Mouse (Mus musculus): ENCODE measurements around the gene Angpt4. TPM values are rescaled to one million over a fixed set of nuclear protein-coding genes. Genes with fewer than 3 reads are reported as not detected.

Angpt4 gene
- under 1 TPM in 1 of 2 experiments, not detected in 1; 0.10 TPM for total RNA-seq (2021)
- long read RNA-seq, experiment 1, partial matches to known transcripts, result 1 of 2 reads
- long read RNA-seq, experiment 1, other reads (novel, unspliced or antisense), result 1 of 2 reads
- long read RNA-seq, experiment 2, result 0 reads

DNA sequence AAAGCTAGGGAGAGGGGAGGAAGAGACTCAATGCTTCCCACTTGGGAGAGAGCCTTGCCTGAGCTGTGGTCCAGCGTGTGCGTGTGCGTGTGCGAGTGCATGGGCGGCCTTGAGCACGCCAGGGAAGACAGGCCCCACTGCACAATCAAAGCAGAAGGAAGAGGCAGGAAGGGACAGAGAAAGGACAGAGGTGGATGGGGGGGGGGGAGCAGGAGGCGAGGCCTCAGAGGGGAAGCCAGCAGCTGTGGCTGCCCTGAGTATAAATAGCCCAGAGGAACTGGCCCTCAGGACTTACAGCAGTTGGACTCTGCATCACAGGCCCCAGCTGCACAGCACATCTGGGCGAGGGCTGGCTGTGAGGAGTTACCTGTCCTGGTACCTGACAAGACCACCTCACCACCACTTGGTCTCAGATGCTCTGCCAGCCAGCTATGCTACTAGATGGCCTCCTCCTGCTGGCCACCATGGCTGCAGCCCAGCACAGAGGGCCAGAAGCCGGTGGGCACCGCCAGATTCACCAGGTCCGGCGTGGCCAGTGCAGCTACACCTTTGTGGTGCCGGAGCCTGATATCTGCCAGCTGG lies at the start of gene Angpt4:
TSS of gene Angpt4 (plus strand) at position 292 of the 582 bp plus-strand sequence.
- intact Hi-C loops (cut with DNase I), result no loop called here
- peak in 1 of 2 experiments; percentile 7 for DNase-seq

DNA sequence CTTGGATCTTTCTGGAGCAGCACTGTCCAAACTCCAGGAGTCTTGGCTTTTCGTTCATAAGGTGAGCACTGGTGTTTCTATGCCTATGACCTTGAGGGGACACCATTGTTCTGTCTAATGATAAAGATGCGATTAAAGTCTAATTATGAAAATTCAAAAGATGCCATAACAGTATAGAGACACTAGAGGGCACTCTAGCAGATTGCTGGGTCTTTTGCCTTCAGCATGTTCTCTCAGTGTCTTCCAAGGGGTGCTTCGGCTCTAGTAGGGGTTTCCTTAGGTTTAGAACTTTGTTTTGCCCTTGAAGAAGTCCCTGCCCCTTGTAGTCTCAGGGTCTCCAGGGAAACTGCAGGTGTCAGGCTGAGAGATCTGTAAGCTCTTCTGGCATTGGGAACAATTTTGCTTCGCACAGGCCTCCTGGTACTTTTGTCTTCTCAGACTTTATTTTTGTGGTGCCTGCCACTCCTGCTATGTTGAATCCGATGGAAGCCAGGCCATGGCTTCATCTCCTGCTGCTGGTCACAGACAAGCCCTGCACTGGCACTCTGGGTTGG lies 48.7 kb upstream of the Angpt4 start:
- intact Hi-C loops (cut with DNase I), result loop anchor here (10.0 kb wide), 1 partner anchor 368 kb away; the partner anchor contains the start of gene Nsfl1c
- no peak for DNase-seq

DNA sequence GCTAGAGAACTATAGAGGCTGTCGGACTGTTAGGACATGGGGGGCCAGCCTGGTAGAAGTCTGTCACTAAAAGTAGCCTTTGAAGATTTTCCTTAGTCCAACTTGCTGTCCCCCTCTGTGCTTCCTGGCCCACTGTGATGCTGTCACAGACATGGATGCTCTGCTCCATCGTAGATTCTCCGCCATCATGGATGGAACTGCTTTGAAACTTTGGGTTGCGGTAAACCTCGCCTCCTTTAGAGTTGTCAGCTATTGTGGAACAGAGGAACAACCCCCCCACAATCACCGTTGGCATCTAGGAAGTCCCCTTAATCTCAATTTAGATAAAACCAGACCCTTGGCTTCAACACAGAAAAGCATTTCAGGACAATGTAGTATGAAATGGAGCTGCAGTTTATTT lies 46.1 kb upstream of the Angpt4 start:
- DNase-seq, result no peak
- intact Hi-C loops (cut with DNase I), result loop anchor here (10.0 kb wide), 1 partner anchor 370 kb away; the partner anchor contains the start of gene Nsfl1c

DNA sequence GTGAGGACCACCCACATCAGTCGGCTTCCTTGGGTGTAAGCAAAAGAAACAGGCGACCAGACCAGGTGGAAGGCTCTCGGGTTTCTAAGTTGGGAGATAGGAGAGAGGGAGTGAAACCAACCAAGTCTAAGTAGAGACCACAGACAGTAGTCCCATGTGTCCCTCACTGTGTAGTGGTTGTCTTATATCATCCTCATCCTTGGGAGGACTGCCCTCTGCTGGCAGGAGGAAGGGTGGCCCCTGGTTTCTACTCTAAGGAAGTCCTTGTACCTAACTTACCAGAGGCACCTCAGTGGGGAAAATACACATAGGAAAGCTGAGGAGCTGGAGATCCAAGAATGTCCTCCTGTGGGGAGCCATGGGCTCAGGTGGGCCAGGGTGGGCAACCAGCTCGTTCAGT lies 44.5 kb upstream of the Angpt4 start:
- intact Hi-C loops (cut with DNase I), result loop anchor here (1.0 to 10.0 kb wide), 2 partner anchors 118 to 372 kb away; partner anchors contain the start of gene Nsfl1c
- DNase-seq, result peak; percentile 33 to 59

DNA sequence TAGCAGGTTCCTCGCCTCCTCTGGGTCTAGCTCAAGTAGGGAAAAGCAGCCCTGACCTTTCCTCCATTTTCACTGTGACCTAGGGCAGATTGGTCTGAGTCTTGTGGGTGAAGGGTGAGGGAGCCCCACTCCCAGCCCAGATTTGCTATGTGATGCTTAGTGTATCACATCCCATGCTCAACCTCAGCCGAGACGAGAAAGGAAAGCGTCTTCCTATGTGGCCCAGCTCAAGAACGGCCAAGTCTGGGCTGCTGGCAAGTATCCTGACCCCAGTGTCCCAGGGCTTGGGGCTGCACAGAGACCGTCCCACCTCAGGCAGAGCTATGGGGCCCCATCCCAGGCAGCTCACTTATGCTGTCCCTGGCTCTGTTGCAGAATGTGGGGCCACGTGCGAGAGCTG lies 42.8 kb upstream of the Angpt4 start:
- no peak for DNase-seq
- intact Hi-C loops (cut with DNase I), result loop anchor here (10.0 kb wide), 1 partner anchor 373 kb away; the partner anchor contains the start of gene Nsfl1c

DNA sequence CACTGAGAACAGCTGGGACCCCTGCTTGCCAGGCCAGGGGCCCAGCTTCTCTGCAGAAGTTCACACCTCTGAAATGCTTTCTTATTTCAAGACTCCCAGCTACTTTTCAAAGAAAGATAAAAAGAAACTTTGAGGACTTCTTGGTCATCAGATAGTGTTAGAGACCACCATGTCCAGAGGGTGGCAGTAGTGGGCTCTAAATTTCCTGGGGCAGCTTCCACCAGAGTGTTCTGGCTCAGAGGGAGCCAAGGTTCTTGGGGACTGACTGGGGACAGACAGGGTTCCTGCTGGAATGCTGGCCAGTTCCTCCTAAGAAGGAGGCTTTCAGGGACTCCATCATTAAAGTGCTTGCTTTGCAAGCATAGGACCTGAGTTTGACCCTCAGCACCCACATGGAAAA lies 36.5 kb upstream of the Angpt4 start:
- peak; percentile 37 to 57 for DNase-seq
- intact Hi-C loops (cut with DNase I), result no loop called here

DNA sequence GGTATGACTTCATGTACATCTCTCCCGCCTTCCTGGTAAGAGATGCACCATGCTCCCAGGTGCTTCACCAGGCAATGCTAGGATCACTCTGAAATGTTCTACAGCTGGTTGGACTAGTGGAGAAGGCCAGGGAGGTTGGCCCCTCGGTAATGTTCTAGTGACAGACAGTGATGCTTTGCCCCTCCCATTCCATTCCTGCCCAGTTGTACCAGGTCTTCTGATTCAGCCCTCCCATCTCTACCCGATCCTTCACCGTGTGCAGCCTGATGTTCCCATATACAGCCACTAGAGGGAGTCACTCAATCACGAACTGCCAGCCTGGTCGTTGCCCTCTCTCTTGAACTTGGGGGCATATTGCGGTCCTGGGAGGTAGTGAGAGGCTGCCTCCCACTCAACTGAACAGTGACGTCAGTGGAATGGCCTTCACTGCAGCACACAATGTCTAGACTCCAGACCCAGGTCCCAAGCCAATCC lies 35.0 kb upstream of the Angpt4 start:
- peak; percentile 44 to 68 for DNase-seq
- intact Hi-C loops (cut with DNase I), result loop anchor here (1.0 to 2.0 kb wide), 2 partner anchors 55 to 118 kb away; no protein-coding TSS in a partner anchor

DNA sequence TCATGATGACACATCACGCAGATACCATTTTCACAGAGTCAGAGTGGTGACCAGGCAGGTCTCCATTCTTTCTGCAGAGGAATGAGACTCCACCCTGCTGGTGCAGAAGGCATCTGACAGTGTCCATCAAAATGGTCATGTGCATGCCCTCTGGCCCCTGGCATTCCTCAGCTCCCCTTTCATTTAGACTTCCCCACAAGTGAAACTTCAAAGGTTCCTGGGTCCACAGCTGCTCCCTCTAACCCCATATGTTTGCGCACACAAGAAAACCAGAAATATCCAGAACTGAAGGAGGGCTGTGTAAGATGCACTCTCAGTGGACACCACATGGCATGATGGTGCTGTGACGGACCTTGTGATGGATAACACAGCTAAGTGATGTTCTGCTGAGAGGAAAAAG lies 32.4 kb upstream of the Angpt4 start:
- intact Hi-C loops (cut with DNase I), result no loop called here
- DNase-seq, result no peak

DNA sequence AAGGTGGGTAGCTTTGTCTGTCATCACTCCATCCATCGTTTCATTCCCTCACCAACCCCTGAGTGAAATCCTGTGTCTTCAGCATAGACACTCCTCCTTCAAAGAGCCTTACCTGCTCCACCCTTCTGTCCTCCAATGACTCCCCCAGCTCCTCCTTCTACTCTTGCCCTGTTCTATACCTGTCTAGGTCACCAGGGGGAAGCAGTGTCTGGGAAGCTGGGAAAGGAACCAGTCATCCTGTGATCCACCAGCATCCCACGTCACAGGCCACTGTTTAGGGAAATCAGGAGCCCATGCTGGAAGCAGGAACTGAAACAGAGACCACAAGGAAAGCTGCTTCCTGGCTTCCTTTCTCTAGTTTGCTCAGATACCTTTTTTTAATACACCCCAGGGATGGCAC lies 31.2 kb upstream of the Angpt4 start:
- DNase-seq, result no peak
- intact Hi-C loops (cut with DNase I), result no loop called here

DNA sequence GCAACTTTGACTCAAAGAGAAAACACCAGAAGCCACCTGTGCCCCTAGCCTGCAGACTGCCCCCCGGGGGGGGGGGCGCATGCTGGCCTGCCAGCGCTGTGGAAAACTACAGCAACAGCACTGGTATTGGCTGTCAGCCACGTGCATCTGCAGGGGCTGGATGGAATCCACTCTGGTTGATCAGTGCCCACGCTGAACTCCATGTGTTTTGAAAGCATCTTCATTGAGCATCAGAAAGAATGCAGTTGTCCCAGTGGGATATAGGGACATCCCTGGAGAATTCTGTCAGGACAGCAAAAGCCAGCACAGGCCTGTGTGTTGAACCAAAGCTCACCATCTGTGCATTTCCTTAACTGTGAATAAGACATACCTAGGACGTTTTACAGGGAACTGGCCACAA lies 20.0 kb upstream of the Angpt4 start:
- intact Hi-C loops (cut with DNase I), result no loop called here
- DNase-seq, result no peak

DNA sequence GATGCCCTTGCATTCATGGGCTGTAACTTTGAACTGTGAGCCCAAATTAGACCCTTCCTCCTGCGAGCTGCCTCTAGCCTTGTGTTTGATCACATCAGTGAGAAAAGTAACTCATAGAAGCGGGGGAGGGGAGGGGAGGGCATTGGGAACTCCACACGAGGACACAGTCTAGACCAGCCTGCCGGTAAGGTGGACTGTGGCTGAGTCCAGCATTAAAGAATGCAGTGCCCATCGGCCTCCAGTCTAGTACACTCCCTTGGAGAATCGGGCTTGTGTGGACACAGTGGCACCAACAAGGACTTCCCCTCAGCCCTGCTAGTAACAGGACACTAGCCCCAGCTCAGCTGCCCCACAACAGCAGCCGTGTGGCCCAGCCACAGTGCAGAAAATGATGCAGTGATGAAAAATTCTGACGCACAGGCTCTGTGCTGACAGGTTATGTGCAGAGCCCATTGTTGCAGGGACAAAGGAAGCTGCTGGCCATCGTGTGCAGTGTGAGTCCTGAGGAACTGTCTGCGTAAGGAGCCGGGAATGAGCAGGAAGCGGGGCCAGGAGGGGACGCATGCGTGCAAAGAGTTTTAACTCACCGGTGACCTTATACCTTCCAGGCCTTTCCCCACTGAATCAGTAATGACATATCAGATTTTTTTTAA lies 17.8 kb upstream of the Angpt4 start:
- DNase-seq, result no peak

DNA sequence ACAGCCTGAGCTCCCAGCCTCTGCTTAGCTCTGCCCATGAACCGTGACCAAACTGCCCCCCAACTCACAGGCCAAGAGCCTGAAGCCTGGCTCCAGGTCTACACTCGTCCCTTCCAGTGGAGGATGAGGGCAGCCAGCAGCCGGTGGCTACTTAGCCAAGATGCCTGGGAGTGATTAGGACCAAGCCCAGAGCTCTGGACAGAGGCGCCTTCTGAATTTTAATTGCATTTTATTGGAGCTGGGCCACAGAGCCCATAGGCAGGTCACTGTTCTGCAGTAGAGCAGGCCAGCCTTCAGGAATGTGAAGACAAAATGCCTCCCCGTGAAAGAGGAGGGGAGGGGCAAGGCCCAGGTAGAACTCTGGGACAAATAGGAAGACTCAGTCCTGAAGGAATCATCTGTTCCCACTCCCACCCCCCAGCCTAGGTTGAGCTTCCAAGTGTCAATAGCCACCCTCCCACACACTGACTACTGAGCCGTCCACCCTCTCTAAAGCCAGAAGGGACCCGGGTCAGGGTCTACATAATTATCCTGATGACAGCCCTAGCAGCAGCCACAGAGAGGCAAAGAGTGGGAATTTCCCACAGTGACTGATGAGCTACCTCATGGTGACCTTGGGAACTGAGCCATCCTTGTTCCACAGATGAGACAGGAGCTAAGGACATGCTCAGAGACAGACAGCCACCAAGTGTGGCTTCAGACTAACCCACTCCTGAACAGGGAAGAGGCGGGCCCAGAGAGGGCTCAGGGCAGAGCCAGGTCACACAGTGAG lies 16.6 kb upstream of the Angpt4 start:
- no peak for DNase-seq
- intact Hi-C loops (cut with DNase I), result no loop called here

More for the DNA sequence above, 17.8 kb upstream of the Angpt4 start:
- intact Hi-C loops (cut with DNase I), result no loop called here

DNA sequence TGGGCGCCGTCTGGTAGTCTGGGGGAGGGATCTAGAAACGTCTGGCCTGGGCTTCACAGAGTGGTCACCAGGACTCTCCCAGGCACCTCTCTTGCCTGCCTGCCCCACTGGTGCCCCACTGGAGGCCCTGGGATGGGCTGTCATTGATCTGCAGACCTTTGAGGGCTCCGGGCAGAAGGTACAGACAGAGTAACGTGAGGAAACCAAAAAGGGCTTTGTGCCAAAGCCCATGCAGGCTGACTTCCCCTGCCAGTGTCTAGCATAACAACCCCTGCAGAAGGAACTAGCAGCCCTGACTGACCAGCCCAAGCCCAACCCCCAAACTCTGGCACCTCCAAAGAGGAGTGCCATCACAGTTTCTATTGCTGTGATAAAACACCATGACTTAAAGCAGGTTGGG lies 15.1 kb upstream of the Angpt4 start:
- intact Hi-C loops (cut with DNase I), result no loop called here
- no peak for DNase-seq

DNA sequence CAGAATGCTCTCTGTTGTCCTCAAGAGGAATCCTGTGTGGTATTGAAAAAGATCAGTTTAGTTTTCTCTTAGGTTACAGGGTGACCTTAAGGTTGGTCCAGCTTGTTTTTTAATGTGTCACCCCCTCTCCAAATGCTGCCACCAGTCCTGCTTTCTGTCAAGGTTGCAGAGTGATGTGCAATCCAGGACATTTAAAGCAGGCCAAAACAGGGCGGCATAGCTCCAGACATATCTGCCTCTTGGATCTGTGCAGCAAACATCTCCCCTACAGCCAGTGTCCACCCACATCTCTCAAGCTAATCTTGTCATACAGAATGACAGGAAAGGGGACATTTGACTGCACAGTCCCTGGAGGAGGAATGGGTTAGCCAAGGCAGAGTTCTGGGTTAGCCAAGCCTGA lies 12.9 kb upstream of the Angpt4 start:
- DNase-seq, result no peak
- intact Hi-C loops (cut with DNase I), result no loop called here

DNA sequence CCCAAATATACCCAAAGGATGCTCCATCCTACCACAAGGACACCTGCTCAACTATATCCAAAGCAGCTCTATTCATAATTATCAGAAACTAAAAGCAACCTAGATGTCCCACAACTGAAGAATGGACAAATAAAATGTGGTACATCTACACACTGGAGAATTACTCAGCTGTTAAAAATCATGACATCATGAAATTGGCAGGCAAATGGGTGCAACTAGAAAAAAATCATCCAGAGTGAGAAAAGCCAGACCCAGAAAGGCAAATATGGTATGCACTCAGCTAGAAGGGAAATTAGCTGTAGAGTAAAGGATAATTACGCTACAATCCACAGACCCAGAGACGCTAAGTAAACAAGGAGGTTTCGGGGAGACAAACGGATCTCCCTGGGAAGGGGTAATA lies 10.2 kb upstream of the Angpt4 start:
- no peak for DNase-seq
- intact Hi-C loops (cut with DNase I), result no loop called here

DNA sequence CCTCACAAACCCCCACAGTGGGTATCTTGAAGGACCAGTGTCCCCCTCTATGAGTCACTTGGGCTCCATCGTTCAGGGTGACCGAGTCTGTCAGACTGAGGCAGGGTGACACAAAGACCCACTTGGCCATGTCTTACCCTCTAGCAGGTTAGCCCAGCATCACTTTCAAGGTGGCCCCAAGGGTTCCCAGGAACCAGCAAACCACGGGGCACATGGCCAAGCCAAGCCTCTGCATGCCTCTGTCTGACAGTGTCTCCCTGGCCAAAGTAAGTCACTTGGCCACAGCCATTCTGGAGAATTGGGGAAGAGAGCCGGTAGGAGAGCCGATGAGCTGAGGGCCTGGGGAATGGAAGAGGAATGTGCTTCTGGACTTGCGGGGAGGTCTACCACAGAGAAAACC lies 7.7 kb upstream of the Angpt4 start:
- intact Hi-C loops (cut with DNase I), result no loop called here
- DNase-seq, result no peak

DNA sequence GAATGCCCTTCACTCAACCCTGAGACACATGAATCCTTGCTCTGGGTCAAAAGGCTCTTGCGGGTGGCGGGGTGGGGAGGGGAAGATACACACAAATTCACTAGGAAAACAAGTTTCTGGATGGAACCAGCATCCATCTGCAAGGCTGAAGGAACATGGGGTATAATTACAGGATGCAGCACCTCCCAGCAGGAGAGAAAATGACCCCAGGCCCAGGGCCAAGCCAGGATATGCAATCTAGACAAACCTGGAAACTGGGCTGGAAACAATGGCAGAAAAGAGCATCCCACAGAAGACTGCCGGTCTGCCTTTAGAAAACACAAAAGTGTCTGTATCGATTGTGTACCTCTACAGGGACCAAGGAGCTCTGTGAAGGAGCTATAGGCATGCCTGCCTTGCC lies 7.1 kb upstream of the Angpt4 start:
- DNase-seq, result no peak
- intact Hi-C loops (cut with DNase I), result no loop called here

DNA sequence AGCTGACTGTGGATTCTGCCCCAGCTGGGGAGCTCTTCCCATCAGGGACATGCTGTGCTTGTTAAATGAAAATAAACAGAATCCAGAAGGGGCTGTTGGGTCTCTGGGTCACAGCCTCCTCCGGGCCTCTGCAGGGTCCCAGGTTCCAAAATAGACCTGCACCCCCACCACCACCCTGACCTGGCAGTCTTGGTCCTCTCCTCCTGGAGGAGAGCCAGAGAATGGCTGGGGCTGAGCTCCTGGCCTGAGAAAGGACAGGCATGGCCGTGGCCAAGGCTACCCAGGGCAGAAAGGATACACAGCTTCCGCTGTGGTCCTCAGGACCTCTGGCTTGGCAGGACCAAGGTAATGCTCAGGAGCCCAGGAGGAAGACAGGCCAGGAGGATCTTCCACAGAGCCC lies 6.4 kb upstream of the Angpt4 start:
- intact Hi-C loops (cut with DNase I), result no loop called here
- DNase-seq, result no peak

DNA sequence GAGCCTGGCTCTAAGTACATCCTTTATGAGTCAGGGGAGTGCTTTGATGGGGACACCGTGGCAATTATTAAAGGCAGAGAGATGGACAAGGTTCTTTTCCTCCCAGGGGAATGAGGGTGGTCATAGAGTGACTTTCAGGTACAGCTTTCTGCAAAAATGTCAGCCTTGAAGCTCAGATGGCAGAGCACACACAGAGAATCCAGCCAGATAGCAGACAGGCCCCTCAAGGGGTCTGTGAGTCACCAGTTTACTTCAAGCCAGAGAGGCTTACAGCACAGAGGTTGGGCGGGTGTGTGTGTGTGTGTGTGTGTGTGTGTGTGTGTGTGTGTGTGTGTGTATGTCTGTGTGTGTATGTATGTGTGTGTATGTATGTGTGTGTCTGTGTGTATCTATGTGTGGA lies 4.0 kb upstream of the Angpt4 start:
- DNase-seq, result no peak
- intact Hi-C loops (cut with DNase I), result no loop called here

DNA sequence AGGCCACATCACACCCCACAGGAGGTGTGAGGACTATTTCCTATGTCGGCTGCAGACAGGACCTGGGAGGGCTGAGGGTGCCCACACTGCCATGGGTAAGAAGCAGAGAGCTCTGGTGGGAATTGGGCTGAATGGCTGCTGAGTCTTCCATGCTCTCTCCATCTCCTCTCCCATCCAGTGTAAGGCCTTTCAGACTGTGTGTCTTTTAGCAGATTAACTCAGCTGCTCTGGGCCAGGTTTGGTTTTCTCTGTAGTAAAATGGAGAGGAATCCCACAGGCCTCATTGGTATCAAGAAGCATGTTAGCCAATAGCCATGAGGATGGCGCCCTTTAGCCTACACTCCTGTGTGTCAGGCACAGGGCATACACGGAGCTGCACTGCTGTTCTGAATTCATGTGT lies 1.6 kb upstream of the Angpt4 start:
- intact Hi-C loops (cut with DNase I), result no loop called here
- DNase-seq, result no peak

DNA sequence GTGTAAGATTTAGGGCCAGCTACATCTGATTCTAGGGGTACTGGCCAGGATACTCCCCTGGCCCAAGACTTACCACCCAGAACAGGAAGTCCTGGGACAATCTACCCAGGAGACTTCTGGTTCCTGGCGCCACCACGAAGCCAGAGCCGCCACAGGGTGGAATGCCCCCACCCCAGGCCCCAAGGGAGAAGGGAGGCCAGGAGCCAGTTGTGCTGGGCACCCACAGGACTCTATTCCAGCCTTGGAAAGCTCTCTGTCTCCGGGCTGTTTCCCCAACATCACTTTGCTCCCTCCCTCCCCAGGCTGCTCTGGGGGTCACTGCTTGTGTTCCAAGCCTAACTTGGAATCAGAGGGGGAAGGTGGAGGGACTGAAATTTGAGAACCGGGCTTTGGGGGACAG lies 512 bp upstream of the Angpt4 start:
- peak in 1 of 2 experiments; percentile 6 for DNase-seq
- intact Hi-C loops (cut with DNase I), result no loop called here
